Mouse (Mus musculus): Measurements from ENCODE around the gene Banf2.

DNA sequence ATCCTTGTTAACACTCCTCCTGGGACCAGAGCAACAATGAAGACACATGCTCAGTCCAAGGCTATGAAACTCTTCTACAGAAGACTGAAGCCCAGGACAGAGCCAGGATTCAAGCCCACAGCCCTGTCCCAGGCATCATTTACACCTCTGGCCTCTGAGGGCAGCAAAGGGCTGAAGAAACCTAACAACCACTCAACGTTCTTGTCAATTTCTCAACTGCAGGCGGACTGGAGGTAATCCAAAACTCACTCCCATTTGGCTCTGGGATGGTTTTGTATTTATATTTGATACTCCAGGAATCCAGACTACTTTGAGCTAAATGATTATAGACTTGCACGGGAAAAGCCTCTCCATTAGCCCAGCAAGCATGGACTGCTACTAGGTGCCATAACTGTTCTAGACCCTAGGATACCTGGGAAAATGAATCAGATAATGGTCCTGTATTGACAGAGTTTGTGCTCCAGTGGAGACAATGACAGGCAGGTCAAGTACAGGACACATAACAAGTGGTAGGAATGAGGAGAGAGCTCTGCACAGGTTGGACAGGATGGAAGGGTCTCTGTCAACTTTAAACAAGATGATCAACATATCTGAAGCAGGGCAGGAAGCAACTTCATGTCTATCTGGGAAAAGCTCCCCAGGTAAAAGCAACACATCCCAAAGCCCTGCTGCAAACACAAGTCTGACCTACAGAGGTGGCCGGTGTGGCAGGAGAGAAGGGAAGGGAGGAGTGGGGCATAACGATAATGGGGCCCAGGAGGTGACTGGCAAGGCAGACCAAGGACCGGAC lies 27.5 kb upstream of the Banf2 start:
- TF ChIP-seq CTCF (IDR thresholded peaks at IDR 0.05; ENCODE audit: low read depth) (peak; percentile 50), EP300 (IDR thresholded peaks at IDR 0.05; ENCODE audit: low read depth) (no peak)
